Mouse (Mus musculus) kidney, postnatal 10 days (tissue): Measurements from ENCODE around the gene Bcat2.
"Not testable (repeated sequence)": the region's sequence is repeated elsewhere in the genome, so short reads cannot be mapped to it uniquely, and the experiment has no call there.

ENCODE experiments used
- DNase-seq: peaks from one replicate; pipeline ENCODE4 v3.0.0; 2021; ENCODE audit warnings: mixed read lengths

Gene Bcat2

GRCm38 (mm10) chr7:45570103-45570741 lies at the start of gene Bcat2:
Gene Bcat2, plus strand, starts transcription at chr7:45570153.
- peak; percentile 83 for DNase-seq

- no peak for DNase-seq
These were observed 49.3 kb upstream of the Bcat2 start for GRCm38 (mm10) chr7:45520605-45521004.

GRCm38 (mm10) chr7:45521728-45522184 lies 48.2 kb upstream of the Bcat2 start:
- peak; percentile 93 for DNase-seq

- DNase-seq: no peak
These were observed 47.7 kb upstream of the Bcat2 start for GRCm38 (mm10) chr7:45522194-45522752.

GRCm38 (mm10) chr7:45522957-45523676 lies 46.8 kb upstream of the Bcat2 start:
- peak; percentile 37 for DNase-seq

- DNase-seq: peak; percentile 15
These were observed 46.2 kb upstream of the Bcat2 start for GRCm38 (mm10) chr7:45523678-45524170.

- DNase-seq: peak; percentile 37
These were observed 44.9 kb upstream of the Bcat2 start for GRCm38 (mm10) chr7:45524841-45525621.

GRCm38 (mm10) chr7:45525809-45526473 lies 44.0 kb upstream of the Bcat2 start, which contains the start of the genes Ppp1r15a and Plekha4:
Gene Ppp1r15a, minus strand, starts transcription at chr7:45526268.
Gene Plekha4, plus strand, starts transcription at chr7:45526330.
- DNase-seq: peak; percentile 97

- no peak for DNase-seq
These were observed 43.4 kb upstream of the Bcat2 start for GRCm38 (mm10) chr7:45526474-45527120.

- not testable (repeated sequence) for DNase-seq
These were observed 42.8 kb upstream of the Bcat2 start for GRCm38 (mm10) chr7:45527169-45527568.

GRCm38 (mm10) chr7:45529461-45529860 lies 40.5 kb upstream of the Bcat2 start:
- peak; percentile 67 for DNase-seq

GRCm38 (mm10) chr7:45530643-45531042 lies 39.3 kb upstream of the Bcat2 start:
- DNase-seq: peak; percentile 58

GRCm38 (mm10) chr7:45535676-45536075 lies 34.3 kb upstream of the Bcat2 start:
- no peak for DNase-seq

- no peak for DNase-seq
These were observed 32.4 kb upstream of the Bcat2 start for GRCm38 (mm10) chr7:45537602-45538001.

- peak; percentile 66 for DNase-seq
These were observed 31.6 kb upstream of the Bcat2 start for GRCm38 (mm10) chr7:45538163-45539041.

GRCm38 (mm10) chr7:45539095-45539494 lies 30.9 kb upstream of the Bcat2 start:
- no peak for DNase-seq

- no peak for DNase-seq
These were observed 29.7 kb upstream of the Bcat2 start for GRCm38 (mm10) chr7:45540213-45540612.

- no peak for DNase-seq
These were observed 25.4 kb upstream of the Bcat2 start for GRCm38 (mm10) chr7:45544525-45544924.

GRCm38 (mm10) chr7:45549641-45550436 lies 20.1 kb upstream of the Bcat2 start:
- DNase-seq: no peak
